Mouse (Mus musculus): ENCODE data around the gene D8Ertd738e.

Gene D8Ertd738e

DNA sequence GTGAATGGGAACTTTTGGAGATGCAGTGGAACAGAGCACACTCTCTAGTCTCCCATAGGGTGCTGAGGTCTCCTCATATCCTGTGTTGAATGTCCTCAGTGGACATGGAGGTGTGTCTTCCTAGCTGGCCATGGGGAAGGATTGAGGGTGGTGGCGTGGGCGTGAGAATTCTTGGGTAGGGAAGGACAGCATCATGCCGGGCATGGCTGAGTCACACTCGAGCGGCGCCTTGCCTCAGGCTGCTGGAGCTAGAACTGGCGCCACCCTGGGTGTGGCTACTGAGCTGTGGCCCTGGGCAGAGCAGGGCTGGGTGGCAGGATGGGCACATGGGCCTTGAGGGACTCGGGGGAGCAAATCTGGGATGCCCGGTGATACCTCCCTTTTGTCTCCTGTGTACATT, 47.1 kb downstream of the D8Ertd738e start:
- no peak for DNase-seq (ENCODE audit: low read depth)

DNA sequence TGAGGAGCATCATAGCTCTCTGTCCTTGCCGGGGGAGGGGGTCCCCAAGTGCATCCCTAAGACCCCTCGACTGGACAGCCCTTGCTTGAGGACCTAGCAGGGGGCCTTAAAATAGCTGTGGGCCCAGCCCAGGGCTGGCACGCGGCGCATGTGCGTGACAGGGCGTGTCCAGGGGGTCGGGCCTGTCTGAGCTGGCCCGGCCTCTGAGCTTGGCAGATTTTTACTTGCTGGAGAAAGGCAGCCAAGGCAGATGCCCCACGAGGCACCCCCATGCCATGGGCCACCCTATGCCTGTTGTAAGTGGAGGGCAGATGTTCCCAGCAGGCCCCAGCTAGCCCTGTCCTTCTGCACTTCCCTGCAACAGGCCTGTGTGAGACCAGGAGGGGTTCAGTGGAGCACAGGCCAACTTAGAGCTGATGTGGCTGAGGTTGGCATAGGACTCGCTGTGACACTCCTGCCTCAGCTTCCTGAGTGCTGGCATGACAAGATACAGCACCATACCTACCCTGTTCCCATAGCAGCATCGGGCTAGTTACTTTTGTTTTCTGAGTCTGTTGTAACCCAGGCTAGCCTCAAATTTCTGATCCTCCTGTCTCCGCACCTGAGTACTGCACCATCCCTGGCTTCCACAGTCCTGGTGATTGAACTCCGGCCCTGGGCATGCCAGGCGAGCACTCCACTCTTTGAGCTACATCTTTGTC, 47.8 kb downstream of the D8Ertd738e start:
- DNase-seq (ENCODE audit: low read depth): no peak

- DNase-seq (ENCODE audit: low read depth): no peak
Measured at GRCm38 (mm10) chr8:84200652-84201544, 48.6 kb downstream of the D8Ertd738e start.

DNA sequence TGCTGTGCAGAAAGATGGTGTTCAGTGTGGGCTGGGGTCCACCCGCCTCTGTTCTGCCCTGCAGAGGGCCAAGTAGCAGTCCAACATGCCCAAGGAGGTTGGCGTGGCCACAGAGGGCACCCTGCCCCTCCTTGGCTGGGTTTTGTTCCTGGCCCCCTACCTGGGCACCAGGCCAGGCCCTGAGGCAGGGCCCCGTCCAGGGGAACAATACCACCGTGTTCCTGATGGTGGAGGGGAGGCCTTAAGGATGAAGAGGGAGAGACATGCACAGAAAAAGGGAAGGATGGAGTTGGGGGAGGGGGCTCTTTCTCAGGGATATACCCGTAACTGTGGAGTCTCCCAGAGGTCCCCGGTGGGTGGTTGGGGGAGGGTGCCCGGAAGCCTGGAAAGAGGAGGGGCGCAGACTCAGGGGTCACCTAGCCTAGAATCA, 49.4 kb downstream of the D8Ertd738e start:
- no peak for DNase-seq (ENCODE audit: low read depth)

DNA sequence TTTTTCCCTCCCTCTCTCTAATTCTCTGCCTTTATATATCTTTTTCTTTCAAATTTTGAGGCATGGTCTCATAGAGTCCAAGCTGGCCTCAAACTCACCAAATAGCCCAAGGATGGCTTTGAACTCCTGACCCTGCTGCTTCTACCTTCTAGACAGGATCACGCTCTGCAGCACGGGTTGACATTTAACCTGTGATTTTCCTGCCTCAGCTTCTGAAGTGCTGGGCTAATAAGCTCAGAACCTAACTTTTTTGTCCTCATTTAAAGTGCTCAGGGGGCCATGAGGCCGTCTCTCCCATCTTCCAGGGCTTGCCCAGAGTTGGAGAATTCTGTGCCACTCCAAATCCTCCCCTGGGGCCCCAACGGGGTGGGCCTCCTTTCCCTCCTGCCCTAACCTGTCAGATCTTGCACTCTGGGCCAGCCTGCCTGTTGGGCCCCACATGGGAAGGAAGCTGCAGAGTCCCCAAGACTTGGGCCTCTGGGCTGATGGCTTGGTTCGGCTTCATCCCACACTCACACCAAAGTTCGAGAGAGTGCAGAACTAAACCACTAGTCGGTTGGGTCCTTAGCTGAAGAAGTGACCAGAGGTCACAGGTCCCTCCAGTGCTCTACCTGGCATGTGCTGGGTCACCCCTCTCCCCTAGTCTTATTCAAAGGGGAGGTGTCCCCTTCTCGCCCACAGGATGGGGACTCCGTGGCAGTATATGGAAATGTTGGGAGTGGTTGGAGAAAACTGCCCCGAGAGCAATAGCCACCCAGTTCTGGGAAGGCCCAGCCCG, 50.0 kb downstream of the D8Ertd738e start:
- no peak for DNase-seq (ENCODE audit: low read depth)

DNA sequence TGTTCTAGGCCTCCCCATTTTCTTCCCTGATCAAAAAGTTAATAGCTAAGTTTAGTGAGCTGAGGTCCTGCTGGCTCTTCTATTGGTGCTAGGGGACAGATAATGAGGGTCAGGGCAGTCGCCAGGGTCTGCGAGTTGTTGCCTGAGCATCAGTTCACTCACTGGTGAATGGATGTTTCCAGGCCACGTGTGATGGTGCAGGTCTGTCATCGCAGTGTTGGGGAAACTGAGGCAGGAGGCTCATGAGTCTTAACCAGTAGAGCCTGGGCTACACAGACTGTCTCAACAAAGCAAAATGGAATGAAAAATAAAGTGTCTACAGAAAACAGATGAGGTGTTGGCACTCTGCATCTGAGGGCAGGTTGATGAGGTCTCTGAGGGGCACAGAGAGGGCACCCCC, 50.6 kb downstream of the D8Ertd738e start:
- no peak for DNase-seq (ENCODE audit: low read depth)

GRCm38 (mm10) chr8:84197922-84198774, 51.4 kb downstream of the D8Ertd738e start:
- peak; percentile 99 for DNase-seq (ENCODE audit: low read depth)

DNA sequence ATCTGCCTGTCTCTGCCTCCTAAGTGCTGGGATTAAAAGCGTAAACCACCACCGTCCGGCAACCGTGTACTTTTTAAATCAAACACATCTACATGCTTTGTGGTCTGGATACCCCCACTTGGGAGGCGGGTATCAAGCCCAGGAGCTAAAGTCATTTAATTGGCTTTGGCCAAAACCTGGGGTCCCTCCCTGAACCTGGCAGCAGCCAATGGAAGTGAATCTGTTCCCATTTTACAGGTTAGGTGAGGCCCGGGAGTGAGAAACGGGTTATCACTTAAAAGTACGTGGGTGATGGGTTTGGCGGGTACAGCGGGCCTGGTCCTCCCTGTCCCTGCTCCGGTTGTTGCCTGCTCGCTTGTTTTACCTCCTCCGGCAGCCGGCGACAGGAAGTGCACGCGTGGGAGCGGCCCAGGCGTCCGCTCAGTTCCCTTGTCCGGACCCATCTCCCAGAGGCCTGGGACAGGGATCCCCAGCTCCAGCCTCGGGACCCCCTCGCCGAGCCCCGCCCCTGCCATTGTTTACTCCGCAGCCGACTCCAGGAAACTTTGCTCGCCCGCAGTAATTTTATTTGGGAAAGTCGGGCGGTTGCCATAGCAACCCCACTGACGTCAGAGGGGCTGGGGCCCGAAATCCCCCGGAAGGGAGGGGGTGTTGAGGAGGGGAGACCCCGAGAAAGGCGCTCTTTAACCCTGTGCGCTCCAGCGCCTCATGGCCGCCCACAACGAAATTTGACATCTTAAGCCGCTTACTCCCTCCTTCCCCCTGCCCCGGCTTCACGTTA, 52.2 kb downstream of the D8Ertd738e start:
- DNase-seq (ENCODE audit: low read depth): peak; percentile 90

Data from c-Kit-positive CD71-negative TER-119-negative erythroid progenitor cells, embryonic 14.5 days (primary cell).